18 mouse cellular contexts compared by ENCODE assay signal in genomic region chr5:24928816-24929215, GRCm38 (mm10).
A peak's percentile ranks its signal among the peaks of the same experiment; 100 is the strongest.
DNase-seq lines count a peak whose midpoint lies in the region; ATAC-seq and TF ChIP-seq lines count a peak whose summit lies in the region.
"Had no signal": no experiment of that assay in that cellular context is flagged by ENCODE, and none has a peak within 500 bp of the region (broad histone marks: within the 10 kb centered on the region; RNA-seq: fewer than 3 reads in every experiment).

No protein-coding gene starts in this region.

- H3K4me2 ChIP-seq in forebrain, embryonic 13.5 days, result no peak overlapping the region
- H3K4me2 ChIP-seq in myocyte (ENCODE audit: low read depth), result no peak overlapping the region
- H3K4me2 ChIP-seq: embryonic facial prominence, embryonic 12.5 days; forebrain, embryonic 12.5 days; forebrain, embryonic 15.5 days had no signal

- 94% methylated on average over 4 of the region's 4 CpGs for WGBS in forebrain, embryonic 10.5 days
- 92% methylated on average over 4 of the region's 4 CpGs for WGBS in forebrain, embryonic 13.5 days

- no peak overlapping the region for H3K4me3 ChIP-seq in forebrain, embryonic 10.5 days
- no peak overlapping the region for H3K4me3 ChIP-seq in forebrain, embryonic 13.5 days
- H3K4me3 ChIP-seq in myocyte, result no peak overlapping the region
- H3K4me3 ChIP-seq: embryonic facial prominence, embryonic 10.5 days; embryonic facial prominence, embryonic 12.5 days; forebrain, embryonic 12.5 days; forebrain, embryonic 15.5 days had no signal

- H3K27me3 ChIP-seq in forebrain, embryonic 10.5 days (ENCODE audit: poor library complexity, severe bottlenecking), result no peaks in the 10 kb centered on the region
- H3K27me3 ChIP-seq in forebrain, embryonic 13.5 days, result no peaks in the 10 kb centered on the region
- no peaks in the 10 kb centered on the region for H3K27me3 ChIP-seq in myocyte (ENCODE audit: control insufficient read depth, insufficient read depth, insufficient read length)
- H3K27me3 ChIP-seq: embryonic facial prominence, embryonic 12.5 days; forebrain, embryonic 12.5 days; forebrain, embryonic 15.5 days had no signal

- peak overlapping the region; percentile 6; the same call in 1 of the 2 replicates for H3K27ac ChIP-seq in forebrain, embryonic 10.5 days
- H3K27ac ChIP-seq in forebrain, embryonic 13.5 days, result no peak overlapping the region
- H3K27ac ChIP-seq: embryonic facial prominence, embryonic 10.5 days; embryonic facial prominence, embryonic 12.5 days; forebrain, embryonic 12.5 days; forebrain, embryonic 15.5 days had no signal

- H3K79me2 ChIP-seq in myocyte (ENCODE audit: control insufficient read depth, insufficient read depth), result no peaks in the 10 kb centered on the region

- TF ChIP-seq POLR2A in myocyte (IDR thresholded peaks at IDR 0.05; ENCODE audit: insufficient read length, low read depth), result no peak

- H3K36me3 ChIP-seq in forebrain, embryonic 10.5 days (replicated peaks), result no peaks in the 10 kb centered on the region
- H3K36me3 ChIP-seq in forebrain, embryonic 13.5 days (ENCODE audit: poor library complexity, severe bottlenecking), result no peaks in the 10 kb centered on the region
- no peaks in the 10 kb centered on the region for H3K36me3 ChIP-seq in myocyte (ENCODE audit: control insufficient read depth, insufficient read depth)
- H3K36me3 ChIP-seq: embryonic facial prominence, embryonic 10.5 days; embryonic facial prominence, embryonic 12.5 days; forebrain, embryonic 12.5 days; forebrain, embryonic 15.5 days had no signal

- no peak for DNase-seq in forebrain, embryonic 10.5 days (ENCODE audit: extremely low spot score, low spot score)
- DNase-seq in 416B (ENCODE audit: low read depth), result peak; percentile 27
- DNase-seq in kidney, postnatal 36 days, result no peak
- DNase-seq: adrenal gland, adult 2 months; adrenal gland, postnatal 10 days; adrenal gland, postnatal 25 days; cerebellum, adult 11-12 months; cerebellum, adult 2 months; cerebellum, adult 9-10 months; cerebellum, postnatal 10 days; cerebellum, postnatal 25 days; forebrain, postnatal 0 days had no signal

- no peak overlapping the region for H3K9ac ChIP-seq in forebrain, embryonic 13.5 days
- H3K9ac ChIP-seq: embryonic facial prominence, embryonic 12.5 days; forebrain, embryonic 12.5 days; forebrain, embryonic 15.5 days; forebrain, postnatal 0 days had no signal

- no peak for ATAC-seq in forebrain, embryonic 13.5 days
- ATAC-seq: forebrain, embryonic 15.5 days; forebrain, postnatal 0 days had no signal

- H3K4me1 ChIP-seq in forebrain, embryonic 10.5 days, result peaks cover 21% of the 10 kb centered on the region
- peaks cover 7% of the 10 kb centered on the region; the same call in 1 of the 2 replicates for H3K4me1 ChIP-seq in forebrain, embryonic 13.5 days
- H3K4me1 ChIP-seq: embryonic facial prominence, embryonic 12.5 days; forebrain, embryonic 15.5 days had no signal

- H3K9me3 ChIP-seq in forebrain, embryonic 10.5 days, result 0 out of 2 replicates have a peak, but pooled peaks cover 5% of the 10 kb centered on the region
- H3K9me3 ChIP-seq in forebrain, embryonic 13.5 days (replicated peaks), result no peaks in the 10 kb centered on the region; the same call in 1 of the 2 replicates
- H3K9me3 ChIP-seq: embryonic facial prominence, embryonic 10.5 days; embryonic facial prominence, embryonic 12.5 days; forebrain, embryonic 12.5 days; forebrain, embryonic 15.5 days had no signal

- no peak overlapping the region for H3ac ChIP-seq in myocyte (ENCODE audit: control insufficient read depth, insufficient read length)

TF ChIP-seq in myocyte, 11 proteins besides CTCF, POLR2A, EP300 and RAD21:
- TF ChIP-seq CEBPB (IDR thresholded peaks at IDR 0.05; ENCODE audit: insufficient read depth, poor library complexity, severe bottlenecking), result no peak
- TF ChIP-seq POLR2AphosphoS2 (IDR thresholded peaks at IDR 0.05; ENCODE audit: insufficient read length, low read depth), result no peak
- TF ChIP-seq SRF (IDR thresholded peaks at IDR 0.05; ENCODE audit: control insufficient read depth, insufficient read length, low read depth), result no peak
- TF ChIP-seq MYOD1 (IDR thresholded peaks at IDR 0.05; ENCODE audit: control insufficient read depth in 1 of 3, insufficient read length in 2 of 3, low read depth in 2 of 3), result peak in 1 of 3 experiments; percentile 68
- TF ChIP-seq MYOG (IDR thresholded peaks at IDR 0.05; ENCODE audit: control insufficient read depth in 1 of 3, insufficient read depth in 1 of 3, insufficient read length in 2 of 3, low read depth in 2 of 3), result no peak
- no peak for TF ChIP-seq REST (IDR thresholded peaks at IDR 0.05; ENCODE audit: insufficient read depth, insufficient read length)
- TF ChIP-seq TCF12 (IDR thresholded peaks at IDR 0.05; ENCODE audit: insufficient read depth, poor library complexity, severe bottlenecking), result peak; percentile 58
- no peak for TF ChIP-seq MAX (IDR thresholded peaks at IDR 0.05; ENCODE audit: low read depth)
- TF ChIP-seq USF1 (IDR thresholded peaks at IDR 0.05; ENCODE audit: low read depth), result no peak
- TF ChIP-seq E2F4 (IDR thresholded peaks at IDR 0.05; ENCODE audit: insufficient read depth), result no peak
